Mouse (Mus musculus) G1E (cell line): ENCODE results near the gene Psd4. TPM values are rescaled to one million over a fixed set of nuclear protein-coding genes. Genes with fewer than 3 reads are reported as not detected.

ENCODE experiments used
- ATAC-seq: 2 replicates; pipeline ENCODE4 v1.8.0; 2016; ENCODE audit warnings: mild to moderate bottlenecking; ENCODE audit not compliant: insufficient number of reproducible peaks, poor library complexity, low FRiP score, severe bottlenecking; ENCODE audit errors: extremely low read depth
- DNase-seq: peaks from one replicate; pipeline ENCODE4 v3.0.0; 2012; ENCODE audit warnings: low spot score
- H3K27me3 ChIP-seq: 2 replicates; pipeline ENCODE4 v1.6.1; 2012; ENCODE audit warnings: mild to moderate bottlenecking, low read length, inconsistent platforms; ENCODE audit not compliant: insufficient read depth
- H3K36me3 ChIP-seq: replicated peaks from 2 replicates; pipeline ENCODE3; 2012; ENCODE audit warnings: mild to moderate bottlenecking, inconsistent platforms
- H3K4me1 ChIP-seq: 2 replicates; pipeline ENCODE4 v1.6.1; 2012; ENCODE audit warnings: low read depth, low read length, inconsistent platforms, mixed read lengths; ENCODE audit not compliant: insufficient read depth
- H3K4me3 ChIP-seq: 2 replicates; pipeline ENCODE4 v1.5.1; 2012; ENCODE audit warnings: low read depth, mild to moderate bottlenecking, inconsistent platforms, low read length, moderate library complexity, mixed read lengths
- H3K9me3 ChIP-seq: replicated peaks from 2 replicates; pipeline ENCODE4 v1.6.1; 2012; ENCODE audit warnings: inconsistent platforms
- CTCF ChIP-seq: IDR thresholded peaks from 2 replicates; pipeline ENCODE4 v1.5.1; 2012; ENCODE audit warnings: low read depth, low read length, inconsistent platforms, mixed read lengths
- GATA1 ChIP-seq: IDR thresholded peaks from 2 replicates; pipeline ENCODE4 v1.6.1; 2012; ENCODE audit warnings: borderline replicate concordance, low read length, inconsistent platforms, mixed read lengths
- GATA2 ChIP-seq: IDR thresholded peaks from 2 replicates; pipeline ENCODE4 v1.6.1; 2012; ENCODE audit warnings: low read depth, low read length, inconsistent platforms, borderline replicate concordance
- POLR2AphosphoS5 ChIP-seq: IDR thresholded peaks from 2 replicates; pipeline ENCODE4 v1.6.1; 2012; ENCODE audit warnings: low read depth, low read length, inconsistent platforms; ENCODE audit not compliant: insufficient replicate concordance
- TAL1 ChIP-seq: conservative IDR thresholded peaks from 2 replicates; pipeline ENCODE4 v1.6.1; 2012; ENCODE audit warnings: low read depth, low read length, inconsistent platforms, mixed read lengths
- polyA plus RNA-seq: library from polyadenylated mRNA; stranded (reverse); fragments of >175 nt; gene quantifications from 2 replicates; pipeline ENCODE4 v1.2.3, GENCODE M21; 2012
- total RNA-seq, 2 experiments: library from RNA; stranded (forward) in 1 of 2; stranded (reverse) in 1 of 2; fragments of 200-1000 nt in 1 of 2; fragments of >200 nt in 1 of 2; fragmentation: Nextera tagmentation in 1 of 2; gene quantifications; 2 replicates each; pipeline ENCODE4 v1.2.3; 2014 to 2017

Psd4 gene
- total and polyA plus RNA-seq, 3 experiments, result 0.11 to 0.38 (median 0.11) TPM

- Histone ChIP-seq H3K4me1 (no peaks in the 10 kb centered on the region), H3K4me3 (no peak overlapping the region), H3K9me3 (no peaks in the 10 kb centered on the region), H3K27me3 (no peaks in the 10 kb centered on the region; the same call in 1 of the 2 replicates), H3K36me3 (no peaks in the 10 kb centered on the region)
- DNase-seq, result no peak
- ATAC-seq, result no peak
- TF ChIP-seq CTCF (no peak), TAL1 (no peak), POLR2AphosphoS5 (no peak), GATA1 (no peak), GATA2 (no peak)
Measured at GRCm38 (mm10) chr2:24417106-24417505, 49.7 kb downstream of the Psd4 start.

- H3K4me3 ChIP-seq, result no peak overlapping the region
- H3K27me3 ChIP-seq, result no peaks in the 10 kb centered on the region; the same call in 1 of the 2 replicates
- no peak for DNase-seq
- ATAC-seq, result no peak
- H3K9me3 ChIP-seq, result no peaks in the 10 kb centered on the region
- no peaks in the 10 kb centered on the region for H3K4me1 ChIP-seq
- TF ChIP-seq GATA1 (no peak), CTCF (no peak), GATA2 (no peak), POLR2AphosphoS5 (no peak), TAL1 (no peak)
- H3K36me3 ChIP-seq, result no peaks in the 10 kb centered on the region
Measured at GRCm38 (mm10) chr2:24417564-24417963, 50.2 kb downstream of the Psd4 start.

DNA sequence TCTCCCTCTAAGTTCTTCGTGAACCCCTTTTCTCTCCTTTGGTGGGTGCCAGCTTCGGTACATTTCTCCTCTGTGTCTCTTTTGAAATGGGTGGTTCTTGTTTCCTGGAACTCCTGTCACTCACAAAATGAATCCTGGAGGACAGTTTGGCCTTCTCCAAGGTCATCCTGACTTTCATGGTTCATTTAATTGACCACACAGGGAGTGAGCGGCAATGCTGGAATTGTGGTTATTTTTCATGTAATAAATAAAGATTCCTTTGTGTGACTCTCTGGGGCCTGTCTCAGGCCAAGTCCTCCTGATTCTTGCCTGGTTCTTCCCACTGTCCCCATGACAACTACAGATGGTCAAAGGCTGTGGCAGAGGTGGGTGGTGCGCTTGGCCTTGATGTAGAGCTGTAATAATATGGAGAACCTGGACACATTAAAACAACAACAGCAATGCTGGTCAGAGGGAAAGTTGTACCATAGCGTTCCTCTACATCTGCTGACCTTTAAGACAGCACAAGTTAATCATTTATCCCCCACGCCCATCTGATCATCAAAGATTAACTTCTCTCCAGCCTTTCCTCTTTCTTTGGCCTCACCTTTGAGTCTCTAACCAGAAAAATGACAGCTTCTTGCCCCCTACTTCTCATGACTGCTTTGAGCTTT is 54.0 kb downstream of the Psd4 start:
- H3K4me3 ChIP-seq, result no peak overlapping the region
- DNase-seq (no peak), ATAC-seq (no peak)
- peaks cover 7% of the 10 kb centered on the region for H3K27me3 ChIP-seq
- TF ChIP-seq GATA1 (no peak), GATA2 (no peak), CTCF (no peak), TAL1 (no peak), POLR2AphosphoS5 (no peak)
- no peaks in the 10 kb centered on the region for H3K4me1 ChIP-seq
- H3K36me3 ChIP-seq, result no peaks in the 10 kb centered on the region
- no peaks in the 10 kb centered on the region for H3K9me3 ChIP-seq

GRCm38 (mm10) chr2:24422815-24423214 is 55.4 kb downstream of the Psd4 start:
- H3K4me3 ChIP-seq, result no peak overlapping the region
- no peaks in the 10 kb centered on the region for H3K36me3 ChIP-seq
- no peak for ATAC-seq
- peaks cover 7% of the 10 kb centered on the region; the same call in 1 of the 2 replicates for H3K27me3 ChIP-seq
- DNase-seq, result no peak
- TF ChIP-seq GATA2, result no peak
- no peak for TF ChIP-seq GATA1
- TF ChIP-seq CTCF, result no peak
- TF ChIP-seq POLR2AphosphoS5, result no peak
- TF ChIP-seq TAL1, result no peak
- no peaks in the 10 kb centered on the region for H3K9me3 ChIP-seq
- no peaks in the 10 kb centered on the region for H3K4me1 ChIP-seq

DNA sequence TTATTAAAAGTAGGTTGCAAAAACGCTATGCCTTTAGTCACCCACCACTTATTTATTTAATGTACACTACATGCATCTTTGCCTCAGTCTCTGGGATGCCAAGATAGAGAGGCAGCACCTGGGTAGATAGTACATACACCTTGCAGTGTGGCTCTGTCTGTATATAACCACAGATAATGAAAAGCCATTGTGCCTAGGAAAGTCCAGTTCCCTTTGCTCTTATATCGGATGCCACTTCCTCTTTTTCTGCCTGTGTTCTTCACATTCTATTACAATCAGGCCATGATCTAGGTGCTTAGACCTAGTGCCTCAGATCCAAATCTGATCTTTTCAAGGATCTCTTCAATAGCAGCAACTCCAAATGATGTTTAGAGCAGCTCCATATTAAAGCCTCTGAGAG is 58.2 kb downstream of the Psd4 start:
- Histone ChIP-seq H3K4me1 (no peaks in the 10 kb centered on the region), H3K9me3 (no peaks in the 10 kb centered on the region), H3K36me3 (no peaks in the 10 kb centered on the region), H3K4me3 (no peak overlapping the region), H3K27me3 (peaks cover 7% of the 10 kb centered on the region; the same call in 1 of the 2 replicates)
- ATAC-seq, result no peak
- no peak for TF ChIP-seq GATA1
- no peak for TF ChIP-seq POLR2AphosphoS5
- TF ChIP-seq CTCF, result no peak
- TF ChIP-seq TAL1, result no peak
- no peak for TF ChIP-seq GATA2
- DNase-seq, result no peak

DNA sequence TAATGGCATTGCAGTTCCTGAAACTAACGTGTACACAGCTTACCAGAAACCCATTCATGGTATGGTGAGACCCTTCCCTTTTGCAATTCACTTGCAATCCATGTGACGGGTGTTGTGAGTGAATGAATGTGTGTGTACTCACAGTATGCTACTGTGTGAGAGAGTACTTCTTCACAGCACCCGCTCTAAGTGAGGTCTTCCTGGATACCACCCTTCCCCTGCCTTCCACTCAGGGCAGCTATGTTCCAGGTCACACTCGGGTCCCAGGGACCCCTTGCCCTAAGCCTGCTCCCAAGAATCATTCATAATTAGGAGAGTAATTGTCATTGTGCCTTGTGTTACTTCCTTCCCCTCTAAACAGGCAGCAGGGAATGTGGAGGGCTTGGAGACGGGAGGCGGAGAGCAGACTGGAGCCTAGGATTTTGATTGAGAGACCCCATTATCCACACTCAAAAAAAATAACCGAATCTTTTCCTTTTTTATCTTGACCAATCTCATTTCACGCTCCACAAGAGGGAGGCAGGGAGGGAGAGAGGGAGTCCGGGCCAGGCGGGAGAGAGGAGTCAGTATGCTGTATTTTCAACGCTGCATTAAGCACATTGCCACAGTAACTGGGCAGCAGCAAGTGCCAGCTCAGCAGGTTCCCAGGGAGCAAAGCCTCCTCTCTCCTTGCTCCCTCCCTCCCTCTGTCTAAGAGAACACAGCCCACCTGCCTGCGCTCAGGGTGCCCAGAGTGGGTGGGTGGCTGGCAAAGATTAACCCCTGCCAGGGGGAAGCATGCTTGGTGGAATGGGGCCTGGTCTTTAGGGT is 60.7 kb downstream of the Psd4 start:
- DNase-seq (no peak), ATAC-seq (no peak)
- no peak overlapping the region for H3K4me3 ChIP-seq
- H3K36me3 ChIP-seq, result no peaks in the 10 kb centered on the region
- peaks cover 7% of the 10 kb centered on the region; the same call in 1 of the 2 replicates for H3K27me3 ChIP-seq
- no peak for TF ChIP-seq GATA2
- TF ChIP-seq CTCF, result no peak
- H3K9me3 ChIP-seq, result no peaks in the 10 kb centered on the region
- H3K4me1 ChIP-seq, result no peaks in the 10 kb centered on the region
